Mouse (Mus musculus) adrenal gland, postnatal 0 days (tissue): ENCODE measurements around the gene Aass. TPM values are rescaled to one million over a fixed set of nuclear protein-coding genes. Genes with fewer than 3 reads are reported as not detected.

Source experiments
- polyA plus RNA-seq: library from polyadenylated mRNA; unstranded; fragments of >200 nt; fragmentation: Nextera tagmentation; extraction: Ambion mirVana; gene quantifications from 2 replicates; pipeline ENCODE4 v1.2.1, GENCODE M21; 2015

The Aass gene
- polyA plus RNA-seq = 1.4 and 1.8 TPM in 2 replicates

GRCm38 (mm10) chr6:23132573-23133181, at the start of gene Aass:
Gene Aass (minus strand): TSS chr6:23132986.

Other genes with a start within 250 kb of the Aass start
- gene Fezf1, start 115.4 kb upstream of the Aass start, polyA plus RNA-seq = not detected in 2 replicates